Mouse (Mus musculus) urinary bladder, adult 2 months (tissue): ENCODE results near the gene Fgfr2. TPM values are rescaled to one million over a fixed set of nuclear protein-coding genes. Genes with fewer than 3 reads are reported as not detected.

Experiments
- DNase-seq: peaks from one replicate; pipeline ENCODE4 v3.0.0; 2022; ENCODE audit warnings: low spot score
- polyA plus RNA-seq: library from polyadenylated mRNA; depleted of rRNA; stranded (reverse); fragments of >200 nt; gene quantifications from 2 replicates; pipeline ENCODE4 v1.2.3, GENCODE M21; 2012; rRNA removed

Gene Fgfr2
- 80.2 and 89.9 TPM in 2 replicates for polyA plus RNA-seq

GRCm38 (mm10) chr7:133123244-133123998 is at the start of gene Fgfr2:
Fgfr2 (minus strand) TSS chr7:133123350.
- peak; percentile 63 for DNase-seq

- DNase-seq: no peak
Measured at GRCm38 (mm10) chr7:133171403-133172032, 48.4 kb upstream of the Fgfr2 start.

- no peak for DNase-seq
Measured at GRCm38 (mm10) chr7:133168928-133169327, 45.8 kb upstream of the Fgfr2 start.

GRCm38 (mm10) chr7:133167903-133168302 is 44.8 kb upstream of the Fgfr2 start:
- DNase-seq: no peak

DNA sequence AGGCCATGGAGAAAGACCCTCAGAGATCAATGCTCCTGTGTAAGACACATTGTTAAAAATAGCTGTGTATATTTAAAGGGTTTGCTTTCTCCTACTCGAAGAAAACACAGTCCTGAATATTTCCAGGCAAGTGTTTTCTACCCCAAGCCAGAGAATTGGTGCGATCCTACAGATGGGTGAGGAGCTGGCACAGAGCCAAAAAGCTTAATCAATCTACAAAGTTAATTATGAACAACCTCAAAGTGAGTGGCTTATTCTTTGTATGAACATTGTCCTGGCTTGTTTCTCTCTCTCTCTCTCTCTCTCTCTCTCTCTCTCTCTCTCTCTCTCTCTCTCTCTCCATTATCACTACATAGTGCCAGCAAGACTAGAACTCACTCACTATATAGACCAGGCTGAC is 41.6 kb upstream of the Fgfr2 start:
- no peak for DNase-seq

- no peak for DNase-seq
Measured at GRCm38 (mm10) chr7:133163011-133163410, 39.9 kb upstream of the Fgfr2 start.

GRCm38 (mm10) chr7:133162131-133162530 is 39.0 kb upstream of the Fgfr2 start:
- no peak for DNase-seq

DNA sequence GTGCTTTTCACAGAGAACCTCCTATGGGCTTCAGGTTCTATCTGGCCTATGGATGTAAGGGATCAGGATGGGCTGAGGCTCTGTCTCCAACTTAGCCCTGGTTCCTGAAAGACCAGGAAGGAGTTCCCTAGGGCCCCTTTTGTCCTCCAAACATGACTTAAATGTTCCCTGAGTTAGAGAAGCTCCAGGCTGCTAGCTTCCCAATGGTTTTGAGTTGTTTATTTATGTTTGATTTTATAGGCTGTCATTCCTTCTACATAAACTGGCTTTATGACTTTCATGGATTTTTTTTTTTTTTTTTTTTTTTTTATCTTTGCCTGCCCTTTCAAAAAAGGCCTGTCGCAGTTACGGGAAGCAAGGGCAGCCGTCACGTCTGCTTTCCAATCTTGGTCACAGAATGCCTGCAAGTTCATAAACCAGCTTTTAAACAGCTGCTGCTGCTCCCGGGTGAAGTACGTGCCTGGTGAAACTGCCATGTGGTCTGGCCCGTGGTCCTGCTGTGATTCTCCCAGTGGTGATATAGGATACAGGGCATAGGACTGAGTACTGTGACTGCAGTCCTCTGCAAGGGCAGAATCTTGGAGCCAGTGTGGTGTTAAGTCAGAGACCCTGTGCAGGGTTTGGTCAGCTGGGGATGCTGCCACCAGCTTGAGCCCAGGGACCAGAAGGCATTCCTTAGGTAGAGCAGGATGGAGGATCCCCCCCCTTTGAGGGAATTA is 38.4 kb upstream of the Fgfr2 start:
- DNase-seq: no peak

- DNase-seq: no peak
Measured at GRCm38 (mm10) chr7:133159519-133159918, 36.4 kb upstream of the Fgfr2 start.

DNA sequence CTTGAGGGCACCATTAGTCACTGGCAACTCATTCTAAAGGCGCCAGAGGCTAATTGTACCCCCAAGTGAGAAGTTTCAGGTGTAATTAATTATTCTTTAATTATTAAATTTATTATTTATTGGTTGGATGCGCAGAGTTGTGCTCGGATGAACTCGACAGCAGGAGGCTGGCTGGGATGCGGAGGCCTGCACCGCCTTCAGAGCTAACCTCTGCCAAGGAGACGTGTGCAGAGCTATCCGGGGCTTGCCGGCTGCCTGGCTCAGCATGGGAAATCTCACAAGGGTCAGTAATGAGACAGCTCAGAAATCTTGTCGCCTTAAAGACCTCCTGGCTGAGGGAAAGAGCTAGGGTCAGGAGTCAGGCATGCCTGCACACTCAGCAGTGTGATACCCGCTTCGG is 32.5 kb upstream of the Fgfr2 start:
- no peak for DNase-seq

GRCm38 (mm10) chr7:133154846-133155245 is 31.7 kb upstream of the Fgfr2 start:
- no peak for DNase-seq

GRCm38 (mm10) chr7:133139689-133140336 is 16.7 kb upstream of the Fgfr2 start:
- DNase-seq: no peak

DNA sequence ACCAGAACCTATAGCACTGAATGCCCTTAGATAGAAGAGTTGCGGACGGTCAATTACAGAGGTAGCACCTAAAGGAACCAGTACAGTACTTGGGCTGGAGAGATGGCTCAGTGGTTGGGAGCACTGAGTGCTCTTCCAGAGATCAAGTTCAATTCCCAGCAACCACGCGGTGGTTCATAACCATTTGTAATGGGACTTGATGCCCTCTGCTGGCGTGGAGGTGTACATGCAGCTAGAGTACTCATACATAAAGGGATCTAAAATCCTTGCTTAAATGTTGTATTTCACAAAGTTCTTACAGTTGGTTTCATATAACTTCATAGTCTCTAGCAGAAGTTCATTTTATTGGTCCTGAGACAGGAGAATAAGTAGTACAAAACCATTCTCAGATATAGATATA is 10.4 kb upstream of the Fgfr2 start:
- no peak for DNase-seq

GRCm38 (mm10) chr7:133132702-133133101 is 9.6 kb upstream of the Fgfr2 start:
- no peak for DNase-seq

DNA sequence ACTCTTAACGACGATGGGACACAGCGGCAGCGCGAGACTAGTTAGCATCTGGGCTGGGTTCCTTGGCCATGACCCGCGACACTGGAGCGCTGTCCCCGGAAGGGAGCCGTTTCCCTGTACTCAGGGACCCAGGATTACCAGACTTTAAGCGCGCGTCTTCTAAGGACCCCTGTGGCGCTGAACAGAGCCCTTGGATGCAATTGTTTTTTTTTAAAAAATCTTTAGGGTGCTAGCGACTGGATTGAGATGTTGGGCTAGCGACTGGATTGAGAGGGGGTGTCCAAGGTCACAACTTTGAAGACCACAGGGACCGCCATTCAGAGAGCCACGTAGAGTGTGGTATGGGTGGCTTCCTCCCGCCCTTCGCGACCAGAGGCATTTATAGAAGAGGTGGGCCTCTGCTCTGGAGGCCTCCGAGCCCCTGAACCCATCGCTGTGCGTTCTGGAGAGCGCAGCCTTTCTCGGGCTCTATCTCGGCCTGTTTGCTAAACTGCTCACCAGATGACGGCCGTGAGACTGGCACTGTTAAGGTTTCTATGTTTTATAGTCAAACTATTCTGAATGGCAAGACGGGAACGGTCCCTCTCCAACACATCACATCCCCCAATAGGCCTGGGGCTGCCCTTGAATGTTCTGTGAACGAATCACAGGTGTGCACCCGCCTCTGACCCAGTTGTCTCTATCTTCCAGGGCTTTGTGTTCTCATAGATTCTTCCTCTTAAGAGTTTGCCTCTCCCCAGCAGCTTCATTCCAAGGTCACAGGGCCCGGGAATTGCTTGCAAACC is 1.7 kb upstream of the Fgfr2 start:
- DNase-seq: no peak

GRCm38 (mm10) chr7:133123999-133124700 is 1.0 kb upstream of the Fgfr2 start, which contains the start of gene Ctbp2:
Ctbp2 (minus strand) TSS chr7:133124354.
- peak; percentile 83 for DNase-seq

DNA sequence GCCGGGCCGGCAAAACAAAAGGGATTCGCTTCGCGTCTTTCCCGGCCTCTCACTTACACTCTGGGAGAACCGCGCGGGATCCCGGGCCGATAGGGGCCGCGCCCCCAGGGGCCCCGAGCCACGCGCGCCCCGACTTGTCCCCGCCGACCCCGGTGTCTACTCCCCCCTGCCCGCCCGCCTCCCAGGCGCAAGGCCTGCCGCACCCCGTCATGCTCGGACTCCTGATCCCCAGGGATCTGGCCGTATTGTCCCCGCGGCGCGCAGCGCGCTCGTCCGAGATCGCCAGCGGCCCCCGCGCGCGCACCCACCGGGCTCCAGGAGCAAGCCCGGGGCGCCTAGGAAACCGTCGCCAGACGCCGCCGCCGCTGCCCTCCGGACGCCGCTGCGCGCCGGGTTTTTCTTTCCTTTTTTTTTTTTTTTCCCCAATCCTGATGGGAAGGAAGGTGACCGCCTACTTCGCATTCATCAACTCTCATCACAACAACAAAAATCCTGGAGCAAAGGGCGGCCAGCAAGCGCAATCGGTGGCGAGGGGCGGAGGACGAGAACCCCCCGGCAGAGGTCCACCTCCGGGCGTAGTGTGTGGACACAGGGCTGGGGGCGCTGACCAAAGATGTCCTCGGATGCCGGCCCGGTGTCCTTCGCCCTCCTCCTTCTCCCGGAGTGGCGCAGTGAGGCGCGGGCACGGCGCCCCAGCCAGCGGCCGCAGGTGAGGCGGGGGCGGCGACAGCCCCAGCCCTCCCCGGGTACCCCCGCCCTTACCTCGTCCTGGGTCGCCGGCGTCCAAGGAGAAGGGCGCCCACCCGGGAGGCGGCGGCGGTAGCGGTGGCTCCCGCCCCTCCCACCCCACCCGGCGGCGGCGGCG is 539 bp downstream of the Fgfr2 start:
- peak; percentile 65 for DNase-seq

- peak; percentile 55 for DNase-seq
Measured at GRCm38 (mm10) chr7:133121661-133122378, 1.3 kb downstream of the Fgfr2 start.

DNA sequence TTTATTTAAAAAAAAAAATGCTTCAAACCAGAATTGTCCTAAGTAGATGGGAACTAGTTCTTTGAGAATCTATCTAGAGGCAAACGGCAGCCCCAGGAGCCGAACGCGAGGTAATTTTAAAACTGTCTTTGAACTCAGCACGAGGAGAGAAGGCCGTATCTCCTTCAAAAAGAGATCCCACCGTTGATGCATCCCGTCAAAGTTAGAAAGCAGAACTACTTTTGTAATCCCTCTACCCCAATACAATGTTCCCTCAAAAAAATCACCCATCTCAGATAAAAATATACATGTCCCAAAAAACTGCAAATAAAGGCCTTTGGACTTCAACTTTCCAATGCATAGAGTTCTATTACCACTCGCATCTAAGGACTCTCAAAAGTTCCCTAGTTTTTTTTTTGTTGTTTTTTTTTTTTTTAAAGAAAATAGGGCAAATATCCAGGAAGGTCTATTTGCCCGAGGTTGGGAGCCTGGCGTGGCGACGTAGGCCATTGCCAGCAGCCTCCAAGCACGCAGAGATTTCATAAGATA is 2.0 kb downstream of the Fgfr2 start:
- DNase-seq: no peak
